Mouse (Mus musculus) stomach, postnatal 0 days (tissue): ENCODE results near the gene Aatf.

Experiments
- CTCF ChIP-seq: IDR thresholded peaks from 2 replicates; pipeline ENCODE4 v1.5.1; 2016; ENCODE audit warnings: antibody characterized with exemption, low read depth, mild to moderate bottlenecking, moderate library complexity
- EP300 ChIP-seq: optimal IDR thresholded peaks from 2 replicates; pipeline ENCODE3; 2016; ENCODE audit warnings: antibody characterized with exemption

- TF ChIP-seq EP300 = no peak
- no peak for TF ChIP-seq CTCF
These were observed at the start of gene Aatf for GRCm38 (mm10) chr11:84513171-84514116.
